Mouse (Mus musculus) c-Kit-positive CD71-positive TER-119-positive erythroid progenitor cells, embryonic 14.5 days (primary cell): Measurements from ENCODE around the gene Calm1.
"Not testable (repeated sequence)": the region's sequence is repeated elsewhere in the genome, so short reads cannot be mapped to it uniquely, and the experiment has no call there.

ENCODE experiments used
- DNase-seq: peaks from one replicate; pipeline ENCODE4 v3.0.0-alpha.2; 2013; ENCODE audit warnings: low spot score

Calm1 gene

DNA sequence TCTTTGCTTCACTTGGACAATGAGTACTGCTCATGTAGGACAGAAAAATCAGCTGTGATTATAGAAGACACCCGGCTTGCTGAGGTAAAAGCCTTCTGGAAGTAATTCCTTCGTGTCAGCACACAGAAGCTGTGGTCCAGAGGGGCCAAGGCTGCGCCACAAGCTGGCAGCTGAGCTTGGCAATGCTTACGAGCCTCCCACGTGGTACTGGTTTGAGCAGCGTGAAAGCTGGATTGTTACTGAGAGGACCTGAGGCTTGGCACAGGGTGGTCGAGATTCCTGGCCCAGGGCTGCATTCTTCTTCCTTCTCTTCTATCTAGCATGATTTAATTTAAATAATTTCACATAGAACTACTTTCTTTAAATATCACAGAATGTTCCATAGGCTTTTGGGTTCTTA is 2.4 kb upstream of the Calm1 start:
- no peak for DNase-seq

DNA sequence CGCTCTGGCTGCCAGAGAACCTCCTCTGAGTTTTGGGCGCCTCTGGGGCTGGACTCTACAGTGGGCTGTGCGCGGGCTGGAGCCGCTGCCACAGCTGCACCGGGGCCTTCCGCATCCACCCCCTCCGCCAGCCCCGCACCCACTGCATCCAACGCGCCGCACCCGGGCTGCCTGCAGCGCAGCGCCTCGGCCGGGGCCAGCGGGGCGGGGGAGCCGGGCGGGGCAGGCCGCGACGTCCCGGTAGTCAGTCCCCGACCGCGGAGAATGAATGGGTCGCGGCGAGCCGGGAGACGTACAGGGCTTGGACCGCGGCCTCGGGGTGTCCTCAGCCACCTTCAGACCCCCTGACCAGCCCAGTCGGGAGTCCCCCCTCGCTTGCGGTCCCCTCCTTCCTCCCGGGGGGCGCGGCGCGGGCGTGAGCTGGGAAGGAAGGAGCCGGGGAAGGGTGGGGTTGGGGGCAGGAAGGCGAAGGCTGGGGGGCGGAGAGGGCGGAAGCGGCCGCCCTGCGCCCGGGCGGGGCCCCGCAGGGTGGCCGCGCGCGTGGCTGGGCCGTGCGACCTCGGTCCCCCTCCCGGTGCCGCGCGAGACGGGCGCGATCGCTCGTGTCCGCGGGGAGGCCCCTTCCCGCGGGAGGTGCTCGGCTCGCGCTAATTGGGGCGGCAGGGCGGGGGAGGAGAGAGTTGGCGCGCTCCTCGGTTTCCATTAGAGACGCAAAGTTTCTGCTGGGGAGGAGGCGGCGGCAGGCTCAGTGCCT is 833 bp downstream of the Calm1 start:
- DNase-seq: peak; percentile 51

DNA sequence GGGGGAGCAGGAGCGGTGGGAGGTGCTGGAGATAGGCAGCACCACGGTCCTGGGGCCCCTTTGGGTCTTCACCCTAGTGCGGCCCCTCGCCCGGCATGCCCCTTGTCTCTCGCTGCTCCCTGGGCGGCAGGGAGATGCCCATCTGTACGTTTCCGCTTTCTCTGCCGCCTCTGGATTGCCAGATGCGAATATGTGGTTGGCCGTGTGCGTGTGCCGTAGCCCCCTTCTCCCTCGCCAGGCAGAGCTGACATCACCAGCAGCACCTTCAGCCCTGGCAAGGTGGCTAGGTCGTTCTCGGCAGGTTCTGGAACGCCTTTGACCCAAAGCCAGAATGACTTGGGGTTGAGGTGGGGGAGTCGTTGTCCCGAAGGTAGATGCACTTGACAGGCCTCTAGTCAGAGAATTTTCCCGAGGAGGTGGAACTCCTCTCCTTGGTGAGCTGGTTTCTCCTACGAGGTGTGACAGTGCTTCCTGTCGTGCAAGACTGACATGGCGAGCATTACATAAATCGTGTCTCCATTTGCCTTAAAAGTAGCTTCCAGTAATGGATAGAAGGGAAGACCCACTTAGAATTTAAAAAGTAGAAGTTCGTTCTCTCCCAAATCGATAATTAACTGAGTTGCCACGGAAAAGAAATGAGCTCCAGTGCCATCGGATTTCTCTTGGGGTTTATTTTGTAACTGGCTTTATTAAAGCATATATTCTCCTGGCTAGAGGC is 1.6 kb downstream of the Calm1 start:
- DNase-seq: peak; percentile 43

DNA sequence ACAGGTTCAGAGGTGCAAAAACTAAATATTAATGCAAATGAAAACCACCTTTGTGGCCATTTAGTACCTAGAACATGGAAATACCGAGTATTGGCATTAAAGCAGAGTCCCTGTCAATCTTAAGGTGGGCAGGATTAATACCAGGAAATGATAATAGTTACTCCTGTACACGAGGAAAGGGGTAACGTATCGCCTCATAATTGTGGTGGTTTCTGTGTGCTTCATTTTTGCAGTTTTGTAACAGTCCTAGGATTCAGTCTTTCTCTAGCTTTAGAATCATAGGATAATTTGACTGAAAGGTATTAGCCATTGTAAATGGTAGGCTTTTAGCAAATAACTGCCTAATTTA is 2.1 kb downstream of the Calm1 start:
- no peak for DNase-seq

DNA sequence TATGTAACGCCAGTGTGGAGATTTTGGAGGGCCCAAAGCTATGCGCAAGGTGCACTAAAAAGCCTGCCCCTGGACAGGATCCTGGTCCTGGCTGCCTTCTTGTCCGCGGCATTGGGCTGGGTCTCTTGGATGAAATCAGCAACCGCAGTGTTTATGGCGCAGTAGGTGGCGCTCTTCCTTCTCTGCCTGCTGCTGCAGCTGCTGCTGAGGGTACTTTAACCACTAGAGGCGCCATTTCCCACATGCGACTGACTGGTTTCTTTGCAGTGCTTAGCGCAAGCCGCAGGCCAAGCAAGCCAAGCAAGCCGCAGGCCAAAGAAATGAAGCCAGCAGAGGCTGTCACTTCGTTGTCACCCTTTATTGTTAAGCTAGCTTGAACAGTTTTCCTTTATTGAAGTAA is 2.6 kb downstream of the Calm1 start:
- DNase-seq: peak; percentile 97

DNA sequence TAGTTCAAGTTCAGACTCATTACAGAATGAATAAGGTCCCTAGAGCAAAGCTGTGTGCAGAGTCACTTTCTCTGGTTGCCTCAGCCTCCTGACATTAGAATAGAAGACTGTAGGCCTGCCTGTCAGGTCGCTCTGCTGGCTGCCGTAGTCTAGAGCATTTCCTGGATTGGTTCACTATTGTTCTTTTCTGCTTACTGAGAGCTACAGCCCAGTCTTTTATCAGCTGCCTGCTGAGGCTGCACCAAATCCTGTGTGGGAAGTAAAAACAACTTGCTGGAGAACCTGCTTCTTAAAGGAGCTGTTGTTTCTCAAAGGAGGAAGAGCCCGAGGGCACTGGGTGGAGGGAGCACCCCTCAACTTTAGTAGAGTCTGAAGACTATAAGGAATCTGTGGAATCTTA is 4.5 kb downstream of the Calm1 start:
- no peak for DNase-seq

DNA sequence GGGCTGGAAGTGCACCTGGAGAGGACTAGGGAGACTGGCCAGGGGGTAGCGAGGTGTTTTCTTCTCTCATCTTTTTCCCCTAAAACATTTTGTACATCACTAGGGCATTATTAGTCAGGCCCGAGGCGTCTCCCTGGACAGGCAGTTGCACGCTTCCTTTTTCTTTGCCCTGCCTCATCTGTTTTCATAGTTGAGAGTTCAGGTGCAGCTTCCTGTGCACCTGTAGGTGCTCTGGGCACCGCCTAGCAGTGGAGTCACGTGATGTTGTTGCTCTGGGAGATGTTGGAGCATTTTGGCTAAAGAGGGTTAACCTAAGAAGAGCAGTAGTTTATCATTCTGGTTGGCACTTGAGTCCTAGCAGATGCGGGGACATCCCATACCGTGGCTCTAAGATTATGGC is 5.9 kb downstream of the Calm1 start:
- DNase-seq: no peak

DNA sequence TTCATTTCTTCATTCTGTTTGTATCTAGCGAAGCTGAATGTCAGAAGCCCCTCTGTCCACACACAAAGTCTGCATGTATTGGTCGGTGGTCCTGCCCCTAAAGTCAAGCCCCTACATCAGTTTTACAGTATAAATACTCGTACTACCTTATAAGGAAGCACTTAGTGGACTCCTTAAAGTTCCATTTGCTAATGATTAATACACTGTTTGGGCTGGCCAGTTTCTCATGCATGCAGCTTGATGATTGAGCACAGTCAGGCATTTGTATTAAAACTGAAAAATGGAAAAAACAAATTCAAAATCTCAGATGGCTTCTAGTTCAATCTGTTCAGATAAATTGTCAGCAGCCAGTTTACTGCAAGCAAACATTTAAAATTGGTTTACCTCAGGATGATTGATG is 7.3 kb downstream of the Calm1 start:
- DNase-seq: no peak

DNA sequence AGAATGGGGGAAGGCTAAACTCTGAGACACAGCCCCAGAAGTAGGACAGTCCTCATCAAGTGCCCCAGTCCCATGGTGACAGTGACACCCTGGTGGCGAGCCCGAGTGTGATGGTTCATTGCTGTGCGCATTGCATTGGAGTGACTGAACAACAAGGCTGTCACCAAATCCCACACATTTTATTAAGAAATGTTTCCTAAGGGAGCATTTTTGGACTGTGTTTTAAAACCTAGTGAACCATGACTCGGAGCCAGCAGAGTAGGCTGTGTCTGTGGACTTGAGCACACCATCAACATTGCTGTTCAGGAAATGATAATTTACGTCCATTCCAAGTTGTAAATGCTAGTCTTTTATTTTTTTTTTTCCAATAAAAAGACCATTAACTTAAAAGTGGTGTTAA is 7.7 kb downstream of the Calm1 start:
- no peak for DNase-seq

DNA sequence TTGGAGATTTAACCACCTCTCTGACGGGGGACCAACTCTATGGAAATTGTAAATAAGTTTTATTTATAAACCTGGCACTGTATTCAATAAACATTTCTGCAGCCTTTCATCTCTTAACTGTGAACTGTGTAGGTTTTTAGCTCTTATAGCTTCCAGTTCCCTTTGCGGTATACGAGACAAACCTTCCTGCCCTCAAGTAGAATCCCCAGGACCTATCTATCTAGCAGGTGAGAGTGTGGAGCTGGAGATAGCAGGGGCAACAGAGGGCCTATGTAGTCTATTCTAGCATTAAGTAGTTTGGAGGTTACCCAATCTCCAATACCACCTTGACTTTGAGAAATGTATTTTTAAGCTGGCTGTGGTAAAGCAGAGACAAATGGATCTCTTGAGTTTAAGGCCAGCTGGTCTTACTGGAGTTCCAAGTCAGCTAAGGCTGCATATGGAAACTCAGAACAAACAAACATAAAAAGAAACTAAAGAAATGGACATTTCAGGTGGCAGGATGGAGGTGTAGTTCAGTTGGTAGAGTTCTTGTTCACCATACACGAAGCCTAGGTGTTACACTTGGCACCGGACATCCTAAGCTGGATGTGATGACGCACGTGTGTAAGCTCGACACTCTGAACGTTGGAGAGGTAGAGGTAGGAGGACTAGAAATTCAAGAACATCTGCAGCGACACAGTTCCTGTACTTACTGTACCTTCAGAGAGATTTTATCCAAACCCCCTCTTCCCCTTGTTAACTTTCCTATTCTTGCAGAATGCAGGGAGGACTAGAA is 10.7 kb downstream of the Calm1 start:
- peak; percentile 31 for DNase-seq

DNA sequence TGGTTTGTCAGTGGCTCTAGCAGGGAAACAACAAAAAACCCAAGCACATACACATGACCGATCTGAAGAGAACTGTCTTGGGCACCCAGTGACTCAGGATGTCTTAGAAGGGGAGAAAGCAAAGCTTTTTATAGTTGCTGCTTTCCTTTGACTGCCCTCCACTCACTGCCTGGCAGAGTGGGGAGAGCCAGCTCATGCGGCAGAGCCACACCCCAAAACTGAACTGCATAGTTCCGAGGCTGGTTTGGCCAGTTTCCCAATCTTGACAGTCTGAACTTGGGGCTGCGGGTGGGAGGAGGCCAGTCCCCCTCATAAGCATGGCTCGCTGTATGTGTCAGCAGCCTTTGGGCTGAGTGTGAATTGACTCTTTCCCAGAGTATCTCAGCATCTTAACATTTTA is 11.7 kb downstream of the Calm1 start:
- DNase-seq: peak; percentile 40

DNA sequence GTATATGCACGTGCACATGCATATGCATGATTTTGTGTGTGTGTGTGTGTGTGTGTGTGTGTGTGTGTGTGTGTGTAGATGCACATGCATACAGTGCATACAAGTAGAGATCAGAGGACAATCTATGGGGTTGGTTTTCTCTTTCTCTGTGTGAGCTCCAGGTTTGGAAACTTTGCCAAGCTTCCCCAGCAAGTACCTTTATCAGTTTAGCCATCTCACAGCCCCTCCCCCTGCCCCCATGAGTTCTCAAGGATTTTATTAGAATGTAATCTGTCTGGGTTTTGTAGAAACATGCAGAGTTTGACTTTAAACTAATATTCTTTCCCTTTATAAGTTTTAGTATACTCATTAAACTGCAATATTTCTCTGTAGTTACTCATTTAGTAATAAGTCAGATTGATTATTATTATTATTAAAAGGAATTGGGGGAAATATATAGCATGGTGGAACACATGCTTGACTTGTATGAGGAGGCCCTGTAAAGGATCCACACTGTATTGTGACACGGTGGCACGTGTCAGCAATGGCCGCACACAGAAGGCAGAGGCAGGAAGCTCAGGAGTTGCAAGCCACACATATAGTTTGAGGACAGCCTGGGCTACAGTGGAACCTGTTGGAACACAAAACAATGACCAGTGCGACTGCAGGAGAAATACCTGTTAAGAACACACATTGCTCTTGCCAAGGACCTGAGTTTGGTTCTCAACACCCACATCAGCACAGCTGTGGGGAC is 12.4 kb downstream of the Calm1 start:
- DNase-seq: no peak

DNA sequence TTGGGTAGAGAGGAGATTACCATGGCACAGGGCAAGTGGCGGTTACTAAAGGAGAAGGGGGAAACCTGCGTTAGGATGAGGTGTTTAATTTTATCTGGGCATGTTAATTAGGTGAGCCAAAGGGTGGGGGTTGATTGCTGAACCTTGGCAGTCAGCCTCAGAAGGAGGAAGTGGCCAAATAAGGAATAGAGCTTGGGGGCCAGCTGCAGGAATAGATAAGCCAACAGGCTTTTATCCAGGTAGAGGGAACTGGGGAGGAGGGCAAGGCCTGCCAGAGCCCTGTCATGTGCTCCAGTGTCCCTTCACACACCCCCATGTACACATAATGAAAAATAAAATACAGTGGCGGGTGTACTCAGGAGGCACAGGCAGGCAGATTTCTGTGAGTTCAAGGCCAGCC is 13.2 kb downstream of the Calm1 start:
- peak; percentile 58 for DNase-seq

DNA sequence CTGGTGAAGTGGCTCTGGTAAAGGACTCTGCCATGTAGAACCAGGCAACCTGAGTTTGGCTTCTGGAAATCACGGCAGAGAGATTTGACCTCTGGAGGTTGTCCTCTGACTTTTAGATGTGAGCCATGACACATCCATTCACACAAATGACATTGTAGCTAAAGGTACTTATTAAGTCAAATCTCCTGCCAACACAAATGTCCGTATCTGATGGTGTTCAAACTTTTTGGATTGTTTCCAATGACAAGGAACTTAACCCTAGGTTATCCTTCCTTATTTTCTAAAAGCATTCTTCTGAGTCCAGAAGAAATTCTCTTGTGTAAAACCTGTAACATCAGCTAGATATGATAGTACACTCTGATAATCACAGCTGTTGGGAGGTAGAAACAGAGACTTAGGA is 13.9 kb downstream of the Calm1 start:
- no peak for DNase-seq

DNA sequence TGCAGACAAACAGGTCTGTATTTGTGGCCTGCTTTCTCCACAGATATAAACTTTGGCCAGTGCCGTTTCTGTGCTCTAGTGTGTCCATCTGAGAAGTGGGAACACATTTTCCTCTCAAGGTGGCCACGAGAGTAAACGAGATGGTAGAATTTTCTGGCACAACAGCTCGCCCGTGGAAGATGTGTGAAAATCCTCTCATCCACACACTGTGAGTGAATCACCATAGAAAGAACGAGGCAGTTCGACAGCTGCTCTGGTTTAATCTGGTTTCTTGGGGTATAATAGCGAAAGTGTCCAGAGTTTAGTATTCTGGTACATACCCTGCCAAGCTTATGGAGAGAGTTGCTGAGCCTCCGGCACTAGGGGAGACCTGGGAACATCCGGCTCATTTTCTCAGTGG is 14.9 kb downstream of the Calm1 start:
- no peak for DNase-seq

DNA sequence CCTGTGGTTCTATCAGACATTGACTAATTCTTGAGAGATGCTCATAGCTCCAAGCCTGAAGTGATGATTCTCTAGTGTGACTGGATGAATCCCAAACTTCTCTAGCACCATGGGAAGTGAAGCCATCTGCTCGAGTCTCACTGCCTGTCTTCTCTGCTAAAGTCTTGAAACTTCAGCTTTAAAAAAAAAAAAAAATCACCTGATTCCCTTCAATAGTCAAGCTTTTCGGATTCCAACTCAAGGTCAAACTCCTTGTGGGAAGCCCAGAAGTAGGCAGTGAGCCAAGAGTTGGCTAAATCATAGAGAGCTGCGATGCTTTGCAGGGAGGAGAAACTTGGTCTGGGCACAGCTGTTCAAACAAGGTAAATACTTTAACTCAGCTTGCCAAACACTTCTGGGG is 15.5 kb downstream of the Calm1 start:
- no peak for DNase-seq

DNA sequence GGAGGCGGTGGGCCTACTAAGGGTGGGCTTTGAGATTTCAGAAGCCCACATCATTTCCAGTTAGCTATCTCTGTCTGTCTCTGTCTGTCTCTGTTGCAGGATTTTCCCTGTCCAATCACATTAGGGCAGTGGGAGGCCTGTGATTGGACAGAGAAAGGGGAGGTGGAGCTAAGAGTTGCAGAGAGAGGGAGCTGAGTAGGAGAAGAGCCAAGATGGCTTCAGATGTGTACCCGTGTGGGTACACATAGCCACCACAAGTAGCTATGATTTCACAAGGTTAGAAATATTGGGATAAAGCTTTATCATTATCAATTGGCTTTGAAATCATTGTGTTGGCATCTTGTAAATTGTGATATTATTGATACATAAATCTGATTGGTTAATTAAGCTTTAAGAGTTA is 17.9 kb downstream of the Calm1 start:
- DNase-seq: not testable (repeated sequence)

DNA sequence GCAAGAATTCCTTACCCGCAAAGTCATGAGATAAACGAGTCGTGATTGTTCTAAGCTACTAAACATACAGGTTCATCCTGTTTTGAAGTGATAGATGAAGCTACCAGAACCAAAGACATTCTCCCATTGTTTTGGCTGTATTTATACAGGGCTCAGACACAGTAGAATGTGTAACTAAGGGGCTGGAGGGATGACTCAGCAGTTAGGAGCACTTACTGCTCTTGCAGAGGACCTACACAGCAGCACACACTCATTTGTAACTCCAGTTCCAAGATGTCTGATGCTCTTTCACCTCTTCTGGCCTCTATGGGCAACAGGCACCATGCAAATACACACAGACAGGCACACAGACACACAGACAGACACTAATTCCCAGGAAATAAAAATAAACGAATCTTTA is 20.8 kb downstream of the Calm1 start:
- no peak for DNase-seq

DNA sequence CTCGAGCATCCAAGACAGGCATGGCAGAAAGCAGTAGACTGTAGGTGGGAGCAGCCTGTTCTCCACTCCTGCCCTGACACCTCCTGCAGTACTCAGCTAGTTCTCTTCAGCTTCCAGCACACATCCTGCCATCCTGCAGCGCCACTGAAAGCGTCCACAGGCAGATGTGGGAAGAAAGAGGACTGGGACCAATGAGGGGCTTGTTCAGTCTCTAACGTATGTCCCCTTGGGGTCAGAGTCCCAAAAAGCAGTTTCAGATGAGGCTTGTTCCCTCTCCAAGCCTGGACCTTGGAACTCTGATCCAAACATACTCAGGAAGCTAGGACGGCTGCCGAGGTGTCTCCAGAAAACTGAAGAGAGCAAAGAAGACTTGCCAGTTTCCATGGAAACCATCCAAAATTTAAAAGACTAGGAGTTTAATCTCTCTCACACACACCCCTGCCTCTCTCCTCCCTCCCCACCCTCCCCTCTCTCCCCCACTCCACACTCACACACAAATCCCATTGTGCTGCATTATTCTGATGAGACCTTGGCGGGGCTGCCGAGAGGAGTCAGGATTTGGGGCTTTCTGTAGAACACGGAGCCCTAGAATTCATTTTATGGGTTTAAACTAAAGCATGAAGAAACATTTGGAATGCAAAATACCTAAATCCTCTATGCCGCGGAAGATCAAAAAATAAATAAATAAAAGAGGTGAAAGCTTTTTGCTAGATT is 22.5 kb downstream of the Calm1 start:
- DNase-seq: no peak

DNA sequence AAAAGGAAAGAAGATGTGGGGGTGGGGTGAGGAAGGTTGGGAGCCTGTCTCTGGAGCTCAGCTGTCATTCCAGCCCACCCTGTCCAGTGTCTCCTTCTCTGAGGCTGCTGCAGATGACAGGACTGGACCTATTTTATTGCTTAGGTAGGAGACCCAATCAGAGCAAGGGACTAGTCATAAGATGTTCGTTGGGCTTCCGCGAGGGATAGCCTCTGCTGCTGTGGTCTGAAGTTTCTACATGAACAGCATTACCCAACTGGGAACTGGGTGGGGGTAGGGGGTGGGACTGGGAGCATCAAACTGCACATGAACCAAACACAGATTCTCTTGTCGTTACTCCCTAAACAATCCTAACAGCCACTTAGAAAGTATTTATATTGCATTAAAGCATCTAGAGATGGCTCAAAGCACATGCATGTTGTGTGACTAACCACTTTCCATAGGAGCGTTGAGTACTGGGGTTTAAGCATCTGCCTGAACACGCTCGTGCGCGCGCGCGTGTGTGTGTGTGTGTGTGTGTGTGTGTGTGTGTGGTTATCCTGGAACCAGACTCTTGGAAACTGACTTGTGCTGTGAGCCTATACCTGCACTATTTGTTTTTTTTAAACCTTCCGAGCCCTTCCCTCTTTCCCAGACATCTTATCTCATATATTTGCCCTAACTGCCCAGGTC is 23.2 kb downstream of the Calm1 start:
- DNase-seq: no peak

DNA sequence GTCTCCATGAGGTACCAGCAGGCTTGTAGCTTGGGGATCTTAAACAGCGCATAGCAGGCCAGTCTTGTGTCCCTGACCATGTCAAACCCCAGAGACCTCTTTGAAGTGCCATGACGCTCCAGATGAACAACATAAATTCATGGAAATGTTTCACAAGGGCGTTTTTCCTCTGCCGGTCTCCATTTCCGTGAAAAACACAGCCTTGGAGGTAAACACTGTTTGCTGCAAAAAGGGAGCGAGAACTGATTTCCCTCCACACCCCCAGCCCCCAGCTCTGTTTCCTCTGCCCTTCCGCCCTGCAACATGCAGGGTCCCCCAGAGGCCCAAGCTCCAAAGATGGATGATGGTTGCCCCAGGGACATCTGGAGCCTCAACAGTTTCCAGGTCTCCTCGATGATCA is 24.3 kb downstream of the Calm1 start:
- no peak for DNase-seq
